Mouse (Mus musculus) midbrain, postnatal 0 days (tissue): ENCODE data around the gene Acot2. TPM values are rescaled to one million over a fixed set of nuclear protein-coding genes. Genes with fewer than 3 reads are reported as not detected.
A peak's percentile ranks its signal among the peaks of the same experiment; 100 is the strongest.

Source experiments
- ATAC-seq: fragments of 200-750 bp; cut with Nextera tagmentation; 2 replicates; pipeline ENCODE4 v1.8.0; 2017; ENCODE audit warnings: moderate number of reproducible peaks, mild to moderate bottlenecking, moderate TSS enrichment, moderate library complexity; ENCODE audit not compliant: low FRiP score
- DNase-seq: peaks from one replicate; pipeline ENCODE4 v3.0.0-alpha.2; 2015; ENCODE audit warnings: low spot score
- H3K27ac ChIP-seq: fragments of 300-500 bp; sonication (generic); 2 replicates; pipeline ENCODE4 v1.5.1; 2014; ENCODE audit warnings: low read depth, mild to moderate bottlenecking, low read length, mixed read lengths
- H3K27me3 ChIP-seq: fragments of 300-500 bp; sonication (generic); 2 replicates; pipeline ENCODE4 v1.6.1; 2014; ENCODE audit warnings: low read length, control low read depth, mixed read lengths; ENCODE audit not compliant: insufficient read depth
- H3K36me3 ChIP-seq: fragments of 300-500 bp; sonication (generic); 2 replicates; pipeline ENCODE4 v1.6.1; 2014; ENCODE audit warnings: low read length, control low read depth, mixed read lengths; ENCODE audit not compliant: insufficient read depth
- H3K4me1 ChIP-seq: fragments of 300-500 bp; sonication (generic); 2 replicates; pipeline ENCODE4 v1.6.1; 2014; ENCODE audit warnings: mild to moderate bottlenecking, control low read depth, antibody characterized with exemption, low read length, mixed read lengths; ENCODE audit not compliant: insufficient read depth
- H3K4me2 ChIP-seq: fragments of 300-500 bp; sonication (generic); 2 replicates; pipeline ENCODE4 v1.6.1; 2014; ENCODE audit warnings: low read depth, mild to moderate bottlenecking, low read length, mixed read lengths; ENCODE audit not compliant: poor library complexity, severe bottlenecking
- H3K4me3 ChIP-seq: fragments of 300-500 bp; sonication (generic); 2 replicates; pipeline ENCODE4 v1.5.1; 2014; ENCODE audit warnings: low read depth, mild to moderate bottlenecking, low read length, moderate library complexity
- H3K9ac ChIP-seq: fragments of 300-500 bp; sonication (generic); replicated peaks from 2 replicates; pipeline ENCODE4 v1.6.1; 2014; ENCODE audit warnings: mild to moderate bottlenecking, low read length, moderate library complexity, mixed read lengths; ENCODE audit not compliant: poor library complexity, severe bottlenecking
- H3K9me3 ChIP-seq: fragments of 300-500 bp; sonication (generic); 2 replicates; pipeline ENCODE4 v1.6.1; 2016; ENCODE audit warnings: low read length, control low read depth
- CTCF ChIP-seq: IDR thresholded peaks from 2 replicates; pipeline ENCODE4 v1.5.1; 2016; ENCODE audit warnings: antibody characterized with exemption, mild to moderate bottlenecking
- WGBS: fragments of 180-500 bp; shearing (Covaris S2); extraction: QIAGEN DNeasy Blood & Tissue Kit; methylation state at CpG from one replicate; pipeline ENCODE4 v1.1.7; 2014; 5-methylcytosine and 5-hydroxymethylcytosine counted together
- polyA plus RNA-seq: library from polyadenylated mRNA; unstranded; fragments of >200 nt; fragmentation: Nextera tagmentation; extraction: Ambion mirVana; gene quantifications from 2 replicates; pipeline ENCODE4 v1.2.1, GENCODE M21; 2015
- total RNA-seq: library from RNA; depleted of rRNA; stranded (reverse); fragments of >200 nt; gene quantifications from 2 replicates; pipeline ENCODE4 v1.2.3, GENCODE M21; 2014

Gene Acot2
- total and polyA plus RNA-seq, 2 experiments from 2014 or later: 20.7 to 26.0 TPM

DNA sequence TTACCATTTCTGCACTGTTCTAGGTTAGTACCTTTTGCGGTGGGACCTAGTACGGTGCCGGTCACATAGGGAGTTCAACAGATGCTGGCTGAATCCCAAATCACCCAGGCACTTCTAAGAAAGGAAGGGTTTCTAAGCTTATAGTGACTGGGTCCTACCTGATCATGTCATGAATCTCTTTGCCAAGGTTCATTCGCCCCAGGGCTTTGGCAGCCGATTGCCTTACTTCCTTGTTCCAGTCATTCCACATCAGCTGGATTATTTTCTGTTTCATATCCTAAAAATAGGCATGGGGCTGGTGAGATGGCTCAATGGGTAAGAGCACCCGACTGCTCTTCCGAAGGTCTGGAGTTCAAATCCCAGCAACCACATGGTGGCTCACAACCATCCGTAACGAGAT, 29.4 kb upstream of the Acot2 start:
- WGBS: 91% methylated on average over 9 of the region's 9 CpGs
- no peak for TF ChIP-seq CTCF
- H3K4me3 ChIP-seq: no peak overlapping the region
- DNase-seq: no peak
- no peak overlapping the region for H3K9ac ChIP-seq
- H3K27me3 ChIP-seq: no peaks in the 10 kb centered on the region
- H3K4me2 ChIP-seq: no peak overlapping the region
- no peaks in the 10 kb centered on the region for H3K9me3 ChIP-seq
- H3K36me3 ChIP-seq: 0 out of 2 replicates have a peak, but pooled peaks cover 7% of the 10 kb centered on the region
- H3K27ac ChIP-seq: no peak overlapping the region
- no peak for ATAC-seq
- no peaks in the 10 kb centered on the region for H3K4me1 ChIP-seq

DNA sequence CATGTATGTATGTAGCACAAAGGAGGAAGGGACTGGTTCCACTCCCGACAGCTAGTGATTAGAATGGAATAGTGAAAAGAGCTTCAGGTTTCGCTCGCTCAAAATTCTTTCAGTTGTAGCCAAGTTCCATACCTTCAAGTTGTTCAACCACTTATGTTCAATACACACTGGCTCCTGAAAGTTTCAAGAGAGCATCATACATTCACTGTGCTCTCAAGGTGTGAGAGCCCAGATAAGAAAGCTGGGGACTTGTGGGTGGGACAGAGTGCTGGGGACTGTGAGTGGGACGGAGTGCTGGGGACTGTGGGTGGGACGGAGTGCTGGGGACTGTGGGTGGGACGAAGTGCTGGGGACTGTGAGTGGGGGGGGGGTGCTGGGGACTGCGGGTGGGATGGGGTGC, 22.4 kb upstream of the Acot2 start:
- no peak for TF ChIP-seq CTCF
- H3K4me3 ChIP-seq: no peak overlapping the region
- 82% methylated on average over 7 of the region's 7 CpGs for WGBS

DNA sequence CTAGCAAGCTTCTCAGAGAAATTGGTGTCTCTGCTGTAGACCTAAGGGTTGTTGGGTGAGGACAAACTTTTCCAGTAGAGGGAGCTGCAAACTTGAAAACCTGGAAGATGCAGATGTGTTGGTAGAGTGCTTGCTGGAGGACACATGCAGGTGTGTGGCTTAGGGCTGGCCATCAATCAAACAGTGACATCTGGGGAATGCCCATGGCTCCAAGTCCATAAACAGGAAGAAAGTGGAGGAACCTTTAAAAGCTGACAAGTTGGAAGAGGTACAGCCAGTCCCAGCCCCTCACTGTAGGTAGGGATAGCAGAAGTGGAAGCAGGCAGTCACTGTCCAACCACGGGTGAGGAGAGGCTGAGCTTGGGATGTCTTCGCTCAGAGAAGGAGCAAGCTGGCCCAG, 15.5 kb upstream of the Acot2 start:
- WGBS: 76% methylated on average over 2 of the region's 2 CpGs
- H3K9ac ChIP-seq: no peak overlapping the region
- no peaks in the 10 kb centered on the region for H3K9me3 ChIP-seq
- TF ChIP-seq CTCF: peak; percentile 74
- peak; percentile 53 for DNase-seq
- no peak overlapping the region for H3K4me2 ChIP-seq
- H3K36me3 ChIP-seq: no peaks in the 10 kb centered on the region
- ATAC-seq: no peak
- no peaks in the 10 kb centered on the region for H3K27me3 ChIP-seq
- no peak overlapping the region for H3K27ac ChIP-seq
- no peak overlapping the region for H3K4me3 ChIP-seq
- no peaks in the 10 kb centered on the region for H3K4me1 ChIP-seq

More for the DNA sequence above, 22.4 kb upstream of the Acot2 start:
- H3K36me3 ChIP-seq: no peaks in the 10 kb centered on the region
- DNase-seq: no peak
- H3K27ac ChIP-seq: no peak overlapping the region
- no peak overlapping the region for H3K9ac ChIP-seq
- H3K4me2 ChIP-seq: no peak overlapping the region
- H3K27me3 ChIP-seq: no peaks in the 10 kb centered on the region
- H3K4me1 ChIP-seq: no peaks in the 10 kb centered on the region
- no peaks in the 10 kb centered on the region for H3K9me3 ChIP-seq
- ATAC-seq: no peak

DNA sequence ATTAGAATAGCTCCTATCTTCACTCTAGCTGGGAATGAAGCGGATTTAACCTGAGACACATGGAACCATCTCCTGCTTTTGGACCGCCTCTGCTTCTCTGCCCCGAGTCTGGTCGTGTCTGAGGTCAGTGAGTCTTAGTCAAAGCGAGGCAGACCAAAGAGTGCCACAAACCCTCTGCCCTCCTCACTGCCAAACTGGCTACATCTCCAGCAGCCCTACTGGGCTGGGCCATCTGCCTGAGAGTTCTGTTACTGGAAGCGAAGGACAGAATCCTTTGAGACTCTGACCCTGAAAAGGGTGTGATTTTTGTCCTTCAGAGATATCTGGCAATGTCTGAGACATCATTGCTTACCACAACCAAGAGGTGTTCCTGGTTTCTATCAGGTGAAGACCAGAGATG, 8.8 kb upstream of the Acot2 start:
- WGBS: 90% methylated on average over 6 of the region's 6 CpGs
- no peak overlapping the region for H3K27ac ChIP-seq
- ATAC-seq: no peak

DNA sequence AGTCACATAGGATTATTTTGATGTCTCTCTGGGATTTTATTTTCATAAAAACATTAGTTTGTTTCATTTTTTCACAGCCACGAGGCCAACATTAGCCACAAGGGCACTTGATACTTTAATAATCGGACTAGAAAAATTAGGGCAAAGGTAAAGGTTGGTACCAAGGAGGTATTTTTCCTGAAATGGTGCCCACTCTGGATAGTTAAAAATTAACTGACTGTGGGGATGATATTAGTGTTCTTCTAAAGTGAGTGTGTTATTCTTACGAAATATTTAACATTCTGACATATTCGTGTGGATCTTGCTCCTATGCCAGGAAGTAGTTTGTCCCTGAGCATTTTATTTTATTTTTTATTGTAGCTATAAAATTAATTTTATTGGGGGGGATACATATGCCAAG, 6.0 kb upstream of the Acot2 start:
- no peak for TF ChIP-seq CTCF
- no peaks in the 10 kb centered on the region for H3K27me3 ChIP-seq
- no peak overlapping the region for H3K27ac ChIP-seq
- no peaks in the 10 kb centered on the region for H3K36me3 ChIP-seq
- H3K4me1 ChIP-seq: no peaks in the 10 kb centered on the region
- WGBS: 90% methylated on average over 4 of the region's 4 CpGs
- H3K9ac ChIP-seq: no peak overlapping the region
- H3K4me3 ChIP-seq: no peak overlapping the region
- no peaks in the 10 kb centered on the region for H3K9me3 ChIP-seq
- ATAC-seq: no peak
- no peak overlapping the region for H3K4me2 ChIP-seq
- DNase-seq: no peak

More for the DNA sequence above, 8.8 kb upstream of the Acot2 start:
- H3K4me3 ChIP-seq: no peak overlapping the region
- no peak overlapping the region for H3K9ac ChIP-seq
- no peak overlapping the region for H3K4me2 ChIP-seq
- no peaks in the 10 kb centered on the region for H3K36me3 ChIP-seq
- no peaks in the 10 kb centered on the region for H3K9me3 ChIP-seq
- TF ChIP-seq CTCF: no peak
- no peak for DNase-seq
- no peaks in the 10 kb centered on the region for H3K4me1 ChIP-seq
- no peaks in the 10 kb centered on the region for H3K27me3 ChIP-seq

DNA sequence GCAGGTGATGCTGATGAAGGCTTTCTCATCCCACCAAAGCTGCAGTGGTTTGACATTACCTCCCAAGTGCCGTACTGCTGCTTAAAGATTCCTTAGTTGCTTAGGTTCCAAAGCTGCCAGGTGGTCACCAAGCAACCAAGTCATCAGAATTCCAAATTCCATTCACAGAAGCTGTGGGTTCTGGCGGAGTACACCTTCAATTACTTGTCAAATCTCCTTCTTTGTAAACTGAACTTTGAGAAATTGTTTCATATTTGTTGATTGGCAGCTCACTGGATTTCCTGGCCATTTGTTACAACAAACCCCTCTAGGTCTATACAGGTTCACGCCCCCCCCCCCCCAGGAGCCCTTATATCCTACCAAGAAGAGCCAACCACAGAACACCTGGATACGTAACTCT, 2.9 kb upstream of the Acot2 start, which contains the start of gene Heatr4:
Heatr4 (minus strand) TSS at position 101 of the 400 bp plus-strand sequence.
- Histone ChIP-seq H3K9ac (no peak within 1 kb of the TSS), H3K4me1 (no peaks in the 10 kb centered on the region), H3K36me3 (no peaks in the 10 kb centered on the region), H3K9me3 (no peaks in the 10 kb centered on the region), H3K4me2 (no peak within 1 kb of the TSS), H3K27ac (no peak within 1 kb of the TSS), H3K27me3 (no peaks in the 10 kb centered on the region), H3K4me3 (no peak within 1 kb of the TSS)
- DNase-seq (no peak), ATAC-seq (no peak)
- WGBS: 67% methylated on average over 4 of the region's 4 CpGs
- TF ChIP-seq CTCF: no peak

DNA sequence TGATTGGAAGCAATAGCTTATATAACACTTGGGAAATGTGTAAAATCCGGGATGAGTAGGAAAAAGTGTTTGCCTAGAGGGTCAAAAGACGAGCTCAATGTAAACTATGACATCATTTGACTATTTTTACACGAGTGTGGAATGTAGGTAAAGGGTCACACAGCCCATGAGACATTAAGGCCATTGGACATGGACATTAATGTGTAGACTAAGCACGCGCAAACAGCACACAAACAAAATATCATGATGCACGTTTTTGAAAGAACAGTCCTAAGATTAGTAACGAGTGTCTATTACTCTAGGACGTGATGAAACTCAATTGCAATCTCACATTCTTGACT, 449 bp upstream of the Acot2 start:
- TF ChIP-seq CTCF: no peak
- DNase-seq: no peak
- Histone ChIP-seq H3K4me1 (no peaks in the 10 kb centered on the region), H3K4me2 (peak overlapping the region; percentile 61), H3K9ac (peak overlapping the region; percentile 68), H3K9me3 (no peaks in the 10 kb centered on the region), H3K27ac (peak overlapping the region; percentile 90), H3K36me3 (no peaks in the 10 kb centered on the region), H3K27me3 (no peaks in the 10 kb centered on the region), H3K4me3 (peak overlapping the region; percentile 53)
- ATAC-seq: no peak
- 32% methylated on average over 8 of the region's 8 CpGs for WGBS
